Mouse (Mus musculus): ENCODE results near the gene Carmil2.

DNA sequence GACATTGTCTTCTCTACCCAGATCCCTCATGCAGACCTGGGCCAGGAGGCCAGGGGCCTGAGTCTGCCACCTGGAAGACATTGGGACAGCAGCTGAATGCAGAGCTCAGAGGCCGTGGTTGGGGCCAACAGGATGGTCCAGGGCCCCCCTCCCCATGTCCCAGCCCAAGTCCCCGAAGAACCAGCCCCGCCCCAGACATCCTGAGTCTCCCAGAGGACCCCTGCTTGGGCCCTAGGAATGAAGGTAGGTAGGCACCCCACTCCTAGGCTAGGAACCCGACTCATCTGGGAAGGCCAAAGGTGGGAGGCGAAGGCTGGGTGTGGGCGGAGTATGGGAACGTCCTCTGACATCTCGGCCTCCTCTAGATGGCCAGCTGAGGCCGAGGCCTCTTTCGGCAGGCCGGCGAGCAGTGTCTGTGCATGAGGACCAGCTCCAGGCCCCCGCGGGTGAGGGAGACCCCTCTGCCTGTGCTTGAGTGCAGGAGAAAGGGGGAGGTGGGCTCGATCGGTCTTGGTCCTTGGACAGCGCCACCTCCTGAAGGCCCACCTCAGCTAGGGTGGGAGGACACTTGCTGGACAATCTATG is 11.2 kb downstream of the Carmil2 start:
- TF ChIP-seq CTCF (IDR thresholded peaks at IDR 0.05; ENCODE audit: low read depth, low read length) (no peak), POLR2A (IDR thresholded peaks at IDR 0.05; ENCODE audit: borderline replicate concordance, low read depth, low read length) (no peak)
